Mouse (Mus musculus) thymus, adult 18-20 months (tissue): ENCODE measurements around the gene Ttc25.
"Not testable (repeated sequence)": the region's sequence is repeated elsewhere in the genome, so short reads cannot be mapped to it uniquely, and the experiment has no call there.

ENCODE experiments used
- DNase-seq, 2 experiments: peaks; one replicate each; pipeline ENCODE4 v3.0.0; 2022; ENCODE audit warnings: mixed read lengths in 2 of 2

Gene Ttc25

DNA sequence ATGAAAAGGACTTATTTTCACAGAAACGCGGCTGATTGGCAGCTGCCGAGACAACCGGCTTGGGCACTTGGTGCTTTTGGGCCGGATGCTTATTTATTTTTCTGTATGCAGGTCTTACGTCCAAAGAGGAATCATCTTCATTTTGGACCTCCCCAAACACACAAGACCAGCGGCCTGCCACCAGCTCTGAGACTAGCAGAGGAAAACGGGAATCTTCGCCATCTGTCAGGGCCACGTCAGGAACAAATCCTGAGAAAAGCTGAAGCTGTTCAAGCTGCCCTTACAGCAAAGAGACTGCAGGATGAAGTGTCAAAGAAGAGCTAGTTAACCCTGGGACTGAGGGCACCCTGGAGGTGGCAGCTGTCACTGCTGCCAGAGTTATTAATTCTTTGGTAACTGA, 60.0 kb downstream of the Ttc25 start:
- no peak for DNase-seq

GRCm38 (mm10) chr11:100607121-100607520, 61.7 kb downstream of the Ttc25 start:
- DNase-seq: no peak

GRCm38 (mm10) chr11:100608796-100609195, 63.4 kb downstream of the Ttc25 start:
- DNase-seq: no peak

- no peak for DNase-seq
These were observed 64.1 kb downstream of the Ttc25 start for GRCm38 (mm10) chr11:100609355-100609996.

DNA sequence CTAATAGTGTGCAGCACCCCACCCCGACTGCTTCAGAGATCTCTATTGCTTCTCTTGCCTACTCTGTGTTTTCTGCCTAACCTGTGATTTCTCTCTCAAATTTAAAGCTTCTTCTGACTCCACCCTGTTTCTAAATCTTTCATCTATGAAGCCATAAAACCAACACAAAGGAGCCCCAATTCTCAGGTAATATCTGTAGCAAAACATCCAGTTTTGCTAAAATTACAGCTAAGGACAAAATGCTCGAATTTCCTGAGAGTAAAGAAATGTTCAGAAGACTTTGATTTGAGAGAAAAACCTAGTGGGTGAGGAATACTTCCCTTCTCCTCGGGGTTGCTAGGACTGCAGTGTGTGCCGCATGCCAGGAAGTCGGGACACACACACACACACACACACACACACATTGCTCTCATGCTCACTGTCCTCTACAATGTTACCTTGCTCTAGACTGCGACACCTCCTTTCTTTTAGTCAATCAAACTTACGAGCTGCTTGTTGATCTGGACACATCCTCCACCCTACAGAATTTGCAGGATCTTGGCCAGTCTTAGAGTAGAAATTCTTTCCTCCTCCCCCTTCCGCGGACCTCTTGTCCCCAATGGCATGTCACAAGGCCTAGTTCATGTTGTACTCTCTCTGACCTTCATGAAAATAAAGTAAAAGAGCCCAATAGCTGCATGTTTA, 64.7 kb downstream of the Ttc25 start:
- no peak for DNase-seq

DNA sequence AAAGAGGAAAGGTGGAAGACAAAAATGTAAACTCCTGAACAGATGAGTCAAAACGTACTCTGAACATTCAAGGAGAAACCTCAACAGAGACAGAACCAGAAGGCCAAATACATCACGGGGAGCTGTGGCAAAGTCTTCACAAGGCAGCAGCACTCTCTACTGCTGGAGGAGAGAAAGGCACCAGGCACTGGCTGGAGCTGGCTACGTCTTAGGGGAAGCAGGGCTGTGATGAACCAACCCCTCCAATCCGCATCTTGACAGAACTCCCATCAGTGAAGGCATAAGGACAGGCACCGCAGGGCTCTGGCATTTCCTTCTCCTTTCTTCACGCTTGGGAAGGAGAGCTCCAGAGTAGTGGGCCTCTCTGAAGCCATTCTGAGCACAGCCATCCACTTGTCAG, 66.2 kb downstream of the Ttc25 start:
- DNase-seq: no peak

DNA sequence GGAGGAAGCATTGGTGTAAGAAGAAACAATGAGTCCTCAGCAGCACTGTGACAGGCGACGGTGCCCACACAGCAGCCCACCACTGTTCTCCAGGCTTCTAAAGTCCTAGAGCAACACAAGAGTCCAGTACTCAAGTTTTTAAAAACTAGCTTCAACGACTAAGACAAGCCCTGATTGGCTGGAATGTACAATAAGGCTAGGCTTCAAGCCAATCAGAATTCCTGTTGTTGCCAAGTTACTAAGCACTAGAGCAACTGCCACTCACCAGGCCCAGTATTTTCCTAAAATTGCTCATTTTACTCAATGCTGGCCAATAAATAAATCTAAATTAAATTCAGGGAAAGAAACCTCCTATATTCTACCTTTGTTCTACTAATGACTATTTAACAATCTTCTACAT, 67.8 kb downstream of the Ttc25 start:
- no peak for DNase-seq

- no peak for DNase-seq
These were observed 70.9 kb downstream of the Ttc25 start for GRCm38 (mm10) chr11:100616332-100616731.

GRCm38 (mm10) chr11:100616836-100617235, 71.4 kb downstream of the Ttc25 start:
- DNase-seq: not testable (repeated sequence)

GRCm38 (mm10) chr11:100617480-100617879, 72.1 kb downstream of the Ttc25 start:
- no peak for DNase-seq

DNA sequence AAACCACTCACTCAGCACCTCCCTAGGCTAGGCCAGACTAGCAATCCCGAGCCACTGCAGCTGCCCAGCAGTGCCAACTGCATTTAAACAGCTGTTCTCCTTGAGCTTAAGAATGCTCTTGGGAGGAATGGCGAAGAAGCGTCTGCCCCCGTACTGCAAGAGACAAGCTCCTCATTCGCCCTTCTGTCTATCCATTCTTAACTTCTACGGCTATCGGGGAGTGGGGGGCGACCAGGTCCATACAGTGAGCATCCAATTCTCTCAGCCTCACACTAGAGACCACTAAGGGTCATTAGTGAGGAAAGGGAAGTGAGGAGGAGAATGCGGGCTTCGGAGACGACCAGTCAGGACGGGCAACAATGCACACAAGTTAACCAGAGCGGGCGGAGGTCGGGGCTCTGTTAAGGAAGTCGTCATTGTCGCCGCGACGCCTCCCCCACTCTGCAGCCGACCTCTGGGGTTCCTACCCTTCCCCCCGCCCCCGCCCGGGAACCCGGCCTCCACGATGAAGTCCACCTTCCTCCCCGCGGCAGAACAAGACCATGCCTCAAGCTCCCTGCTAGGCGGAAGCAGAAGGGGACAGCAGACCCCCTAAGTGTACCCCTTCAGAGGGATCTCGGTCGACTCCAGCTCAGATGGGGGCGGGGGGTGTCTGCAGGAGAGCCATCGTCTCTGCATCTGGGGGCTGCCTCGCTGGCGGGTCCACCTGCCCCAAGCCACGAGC, 73.5 kb downstream of the Ttc25 start, which contains the start of gene Nkiras2:
TSS of gene Nkiras2 (plus strand) at position 484 of the 724 bp plus-strand sequence.
- DNase-seq: peak; percentile 70 to 77

DNA sequence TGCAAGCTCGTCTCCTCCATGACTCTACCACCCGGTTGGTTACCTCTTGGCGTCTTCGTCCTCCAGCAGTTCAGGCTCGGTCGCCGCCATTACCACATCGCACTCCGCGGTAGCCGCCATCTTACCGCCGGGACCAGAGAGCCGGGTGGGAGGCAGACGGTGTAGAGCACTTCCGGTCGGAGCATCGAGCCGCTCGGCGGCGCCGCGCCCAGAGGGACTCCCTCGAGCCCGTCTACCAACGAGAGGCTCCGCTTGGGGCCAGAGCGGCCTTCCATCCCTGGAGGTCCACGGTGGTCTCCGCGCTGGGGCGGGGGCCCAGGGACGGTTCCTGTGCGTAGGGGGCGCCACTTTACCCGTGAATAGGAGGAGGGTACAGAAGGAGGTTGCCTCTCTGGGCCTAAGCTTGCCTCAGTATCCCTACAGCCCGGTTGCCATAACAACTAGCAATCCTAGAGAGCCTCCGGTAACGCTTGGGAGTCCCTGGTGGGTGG, 74.1 kb downstream of the Ttc25 start:
- peak; percentile 96 to 97 for DNase-seq

DNA sequence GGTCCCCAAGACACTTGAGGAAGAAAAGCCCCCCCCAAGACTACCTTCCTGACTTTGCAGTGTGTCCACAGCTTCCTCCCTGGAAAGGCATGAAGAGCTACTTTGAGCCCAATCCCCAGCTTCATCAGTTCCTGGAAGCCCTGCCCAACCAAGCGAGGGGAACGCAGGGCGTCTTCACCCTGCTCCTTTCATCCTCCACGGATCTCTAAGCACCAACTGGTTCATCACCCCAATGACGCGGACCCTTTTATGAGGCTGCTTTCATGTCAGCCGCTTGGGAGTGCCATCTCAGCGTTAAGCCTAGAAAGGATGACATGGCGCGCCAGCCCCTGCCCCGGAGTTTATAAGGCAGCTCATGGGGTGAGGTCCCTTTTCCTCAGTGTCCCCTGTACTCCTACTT, 74.6 kb downstream of the Ttc25 start, which contains the start of gene Dnajc7:
TSS of gene Dnajc7 (minus strand) at position 187 of the 400 bp plus-strand sequence.
- DNase-seq: no peak
